Mouse (Mus musculus): Measurements from ENCODE around the gene Ak5.

The Ak5 gene

DNA sequence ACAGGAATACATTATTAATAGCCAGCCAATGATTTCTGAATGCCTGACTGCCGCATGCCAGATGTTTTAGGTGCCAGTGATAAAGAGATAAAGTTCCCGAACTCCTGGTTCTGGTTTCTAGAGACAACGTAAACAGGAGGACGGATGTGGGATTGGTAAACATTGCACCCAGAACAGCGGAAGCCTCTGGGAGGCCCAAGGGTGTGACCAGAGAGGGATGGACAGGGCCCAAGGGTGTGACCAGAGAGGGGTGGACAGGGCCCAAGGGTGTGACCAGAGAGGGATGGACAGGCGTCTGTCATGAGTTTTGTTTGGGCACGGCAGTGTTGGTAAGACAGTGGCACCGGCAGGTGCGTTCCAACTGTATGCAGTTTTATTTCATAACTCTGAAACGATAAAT, 148.6 kb downstream of the Ak5 start:
- no peak for TF ChIP-seq GATA4 (IDR thresholded peaks at IDR 0.05; ENCODE audit: insufficient replicate concordance, low read length)

GRCm38 (mm10) chr3:152516569-152516968, 151.6 kb downstream of the Ak5 start:
- no peak for TF ChIP-seq GATA4 (IDR thresholded peaks at IDR 0.05; ENCODE audit: insufficient replicate concordance, low read length)

GRCm38 (mm10) chr3:152515959-152516358, 152.2 kb downstream of the Ak5 start:
- TF ChIP-seq GATA4 (IDR thresholded peaks at IDR 0.05; ENCODE audit: insufficient replicate concordance, low read length): no peak

DNA sequence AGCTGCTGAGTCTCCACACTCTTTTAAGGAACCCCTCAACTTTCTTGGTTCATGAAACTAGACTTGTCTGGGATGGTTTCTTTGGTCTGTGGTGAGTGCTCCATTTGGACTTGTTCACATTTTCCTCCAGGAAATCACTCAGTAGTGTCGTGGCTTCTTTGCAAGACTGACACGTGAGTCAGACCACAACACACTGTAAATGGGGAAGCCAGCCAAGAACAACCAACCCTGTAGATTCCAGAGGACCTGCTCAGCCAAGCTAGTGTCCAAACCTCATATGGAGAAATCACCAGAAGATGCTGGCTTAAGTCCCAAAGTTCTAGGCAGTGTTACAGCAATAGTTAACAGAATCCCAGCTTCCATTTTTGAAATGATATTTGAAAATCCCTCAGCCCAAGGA, 155.6 kb downstream of the Ak5 start:
- TF ChIP-seq GATA4 (IDR thresholded peaks at IDR 0.05; ENCODE audit: insufficient replicate concordance, low read length): no peak

GRCm38 (mm10) chr3:152509268-152509667, 158.9 kb downstream of the Ak5 start:
- TF ChIP-seq GATA4 (IDR thresholded peaks at IDR 0.05; ENCODE audit: insufficient replicate concordance, low read length): no peak

- TF ChIP-seq GATA4 (IDR thresholded peaks at IDR 0.05; ENCODE audit: insufficient replicate concordance, low read length): no peak
These were observed 159.7 kb downstream of the Ak5 start for GRCm38 (mm10) chr3:152508419-152508993.

- TF ChIP-seq GATA4 (IDR thresholded peaks at IDR 0.05; ENCODE audit: insufficient replicate concordance, low read length): no peak
These were observed 160.3 kb downstream of the Ak5 start for GRCm38 (mm10) chr3:152507900-152508299.

DNA sequence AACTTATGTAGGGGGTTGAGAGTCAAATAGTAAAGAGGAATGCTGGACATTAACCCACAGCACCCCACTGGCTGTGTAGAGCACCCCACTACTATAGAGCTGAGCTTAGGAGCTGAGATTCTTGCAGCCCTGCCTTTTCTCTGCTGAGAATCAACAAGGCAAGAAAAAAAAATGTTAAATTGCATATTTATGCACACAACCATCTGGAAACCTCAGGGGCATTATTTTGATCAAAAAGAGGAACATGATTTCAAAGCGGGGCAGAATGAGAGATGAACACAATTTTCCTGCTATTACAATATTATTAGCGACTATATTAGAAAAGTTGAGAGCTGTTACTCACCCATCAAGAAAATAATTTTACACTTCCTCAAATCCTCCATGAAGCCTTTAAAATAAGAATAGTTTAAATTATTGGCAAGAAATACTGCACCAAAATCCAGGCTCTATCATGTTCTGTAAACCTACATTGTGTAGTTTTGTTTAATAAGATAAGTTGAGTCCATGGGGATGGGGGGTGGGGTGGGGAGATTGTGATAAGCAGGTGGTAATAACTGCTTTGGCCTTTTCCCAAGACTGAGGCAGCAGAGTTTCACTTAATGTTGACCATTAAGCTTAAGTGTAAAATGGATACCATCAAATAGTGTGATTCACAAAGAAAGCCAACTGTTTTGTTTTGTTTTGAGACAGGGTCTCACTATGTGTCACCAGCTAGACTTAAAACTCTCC, 169.0 kb downstream of the Ak5 start:
- TF ChIP-seq GATA4 (IDR thresholded peaks at IDR 0.05; ENCODE audit: insufficient replicate concordance, low read length): no peak

DNA sequence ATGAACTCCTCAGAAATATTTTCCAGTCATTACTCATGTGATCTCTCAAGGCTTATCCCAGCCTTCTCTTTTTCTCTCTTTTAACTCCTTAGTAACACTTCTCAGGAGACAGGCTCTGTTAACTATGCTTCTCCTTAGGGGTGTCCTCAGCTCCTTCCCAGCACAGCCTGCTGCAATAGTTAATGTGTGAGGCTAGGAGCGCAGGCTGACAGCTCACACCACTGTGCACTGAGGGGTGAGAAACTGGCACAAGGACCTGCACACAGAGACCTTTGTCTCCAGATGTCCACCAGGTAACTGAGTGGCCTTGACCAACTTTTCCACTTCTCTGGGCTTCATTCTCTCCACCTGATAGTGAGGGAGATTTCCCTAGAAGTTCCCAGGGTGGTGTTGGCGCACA, 170.3 kb downstream of the Ak5 start:
- TF ChIP-seq GATA4 (IDR thresholded peaks at IDR 0.05; ENCODE audit: insufficient replicate concordance, low read length): no peak

DNA sequence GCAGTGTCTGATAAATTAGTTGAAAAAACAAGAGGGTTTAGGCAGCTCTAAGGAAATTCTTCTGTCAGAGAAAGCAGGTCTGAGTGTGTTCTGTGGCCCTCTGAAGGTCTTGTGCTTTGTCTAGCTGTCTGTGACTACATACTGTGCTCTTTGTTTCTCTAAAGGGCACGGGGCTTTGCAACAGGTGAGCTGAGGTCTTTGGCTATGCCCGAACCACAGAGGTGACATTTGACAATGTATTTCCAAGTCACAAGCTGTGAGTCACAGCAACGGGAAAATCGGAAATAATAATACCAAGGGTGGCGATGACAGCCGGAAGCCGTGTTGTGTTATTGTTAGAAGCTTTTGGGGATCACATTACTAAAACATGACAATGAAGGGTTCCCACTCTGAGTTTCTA, 171.1 kb downstream of the Ak5 start:
- no peak for TF ChIP-seq GATA4 (IDR thresholded peaks at IDR 0.05; ENCODE audit: insufficient replicate concordance, low read length)

DNA sequence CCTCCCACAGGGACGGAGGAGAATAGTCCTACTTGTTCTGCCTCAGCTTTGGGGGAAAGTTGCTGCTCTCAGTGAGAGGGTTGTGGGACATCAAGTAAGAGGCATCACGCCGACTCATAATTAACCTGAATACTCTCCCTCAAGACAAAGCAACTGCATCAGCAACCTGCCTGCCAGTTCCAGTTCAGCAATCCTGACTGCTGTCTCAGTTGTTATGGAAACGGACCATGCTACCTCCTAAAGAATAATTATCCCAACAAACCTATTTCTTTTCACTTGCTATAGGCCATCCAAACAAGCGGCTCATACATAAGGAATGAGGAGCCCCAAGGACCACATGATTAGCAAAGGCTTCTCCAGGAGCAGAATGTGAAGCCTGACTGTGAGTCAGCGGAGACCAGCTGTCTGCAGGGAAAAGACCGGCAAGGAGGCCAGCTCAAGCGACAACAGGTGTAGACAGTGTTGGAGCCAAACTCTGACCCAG, 172.7 kb downstream of the Ak5 start:
- TF ChIP-seq GATA4 (IDR thresholded peaks at IDR 0.05; ENCODE audit: insufficient replicate concordance, low read length): no peak

DNA sequence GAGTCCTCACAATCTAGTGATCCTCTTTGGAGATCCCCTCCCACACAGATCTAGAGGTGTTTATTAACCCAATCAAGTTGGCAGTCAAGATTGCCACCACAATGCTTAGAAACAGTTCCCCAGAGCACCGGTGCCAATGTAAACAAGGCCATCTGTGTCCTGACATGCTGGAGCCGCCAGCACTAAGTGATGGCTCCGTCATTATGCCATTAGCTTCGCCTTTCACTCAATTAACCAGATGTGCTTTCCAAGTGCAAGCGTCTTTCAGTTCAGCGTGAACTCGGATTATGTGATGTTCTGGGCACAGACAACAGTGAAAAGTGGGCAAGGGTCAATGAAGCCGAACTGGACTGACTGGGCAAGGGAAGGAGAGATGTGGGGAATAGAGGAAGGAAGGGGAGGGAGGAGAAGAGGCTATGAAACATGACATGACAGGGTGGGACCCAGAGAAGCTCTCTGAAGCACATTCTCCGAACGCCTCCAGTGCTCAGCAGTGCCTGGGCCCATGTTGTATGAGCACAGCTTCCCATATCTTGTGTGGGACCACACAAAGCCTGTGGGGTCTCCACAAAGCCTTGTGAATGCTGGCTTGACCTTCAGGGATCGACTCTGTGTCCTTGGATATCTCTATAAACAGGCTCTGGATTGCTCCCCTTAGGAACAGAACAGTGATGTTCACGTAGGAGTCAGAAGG, 173.3 kb downstream of the Ak5 start:
- TF ChIP-seq GATA4 (IDR thresholded peaks at IDR 0.05; ENCODE audit: insufficient replicate concordance, low read length): no peak

DNA sequence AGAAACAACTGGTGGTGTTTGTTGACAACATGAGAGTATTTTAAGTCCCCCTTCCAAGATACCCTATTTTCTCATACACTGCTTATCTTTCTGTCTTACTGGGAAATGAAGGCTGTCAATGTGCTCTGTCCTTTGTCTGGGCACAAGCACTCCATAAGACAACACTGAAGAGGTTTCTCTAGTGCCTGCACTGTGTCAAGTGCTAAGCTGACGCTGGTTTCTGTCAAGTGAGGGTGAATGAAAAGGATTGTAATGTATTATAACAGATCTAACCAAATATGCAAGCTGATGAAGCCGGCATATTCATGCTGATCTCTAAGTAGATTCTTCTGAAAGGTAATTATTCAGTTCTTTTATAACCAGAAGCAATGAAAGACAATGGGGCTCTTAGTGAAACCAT, 174.3 kb downstream of the Ak5 start:
- no peak for TF ChIP-seq GATA4 (IDR thresholded peaks at IDR 0.05; ENCODE audit: insufficient replicate concordance, low read length)

GRCm38 (mm10) chr3:152492241-152492640, 175.9 kb downstream of the Ak5 start:
- no peak for TF ChIP-seq GATA4 (IDR thresholded peaks at IDR 0.05; ENCODE audit: insufficient replicate concordance, low read length)

- TF ChIP-seq GATA4 (IDR thresholded peaks at IDR 0.05; ENCODE audit: insufficient replicate concordance, low read length): no peak
These were observed 177.7 kb downstream of the Ak5 start for GRCm38 (mm10) chr3:152490423-152490822.

GRCm38 (mm10) chr3:152488964-152489363, 179.2 kb downstream of the Ak5 start:
- TF ChIP-seq GATA4 (IDR thresholded peaks at IDR 0.05; ENCODE audit: insufficient replicate concordance, low read length): no peak
